Mouse (Mus musculus): ENCODE results near the gene Med8. TPM values are rescaled to one million over a fixed set of nuclear protein-coding genes. Genes with fewer than 3 reads are reported as not detected.

Gene Med8
- 141 and 167 TPM in 2 replicates for polyA plus RNA-seq (2014; fragmentation: Nextera tagmentation; extraction: Ambion mirVana)

DNA sequence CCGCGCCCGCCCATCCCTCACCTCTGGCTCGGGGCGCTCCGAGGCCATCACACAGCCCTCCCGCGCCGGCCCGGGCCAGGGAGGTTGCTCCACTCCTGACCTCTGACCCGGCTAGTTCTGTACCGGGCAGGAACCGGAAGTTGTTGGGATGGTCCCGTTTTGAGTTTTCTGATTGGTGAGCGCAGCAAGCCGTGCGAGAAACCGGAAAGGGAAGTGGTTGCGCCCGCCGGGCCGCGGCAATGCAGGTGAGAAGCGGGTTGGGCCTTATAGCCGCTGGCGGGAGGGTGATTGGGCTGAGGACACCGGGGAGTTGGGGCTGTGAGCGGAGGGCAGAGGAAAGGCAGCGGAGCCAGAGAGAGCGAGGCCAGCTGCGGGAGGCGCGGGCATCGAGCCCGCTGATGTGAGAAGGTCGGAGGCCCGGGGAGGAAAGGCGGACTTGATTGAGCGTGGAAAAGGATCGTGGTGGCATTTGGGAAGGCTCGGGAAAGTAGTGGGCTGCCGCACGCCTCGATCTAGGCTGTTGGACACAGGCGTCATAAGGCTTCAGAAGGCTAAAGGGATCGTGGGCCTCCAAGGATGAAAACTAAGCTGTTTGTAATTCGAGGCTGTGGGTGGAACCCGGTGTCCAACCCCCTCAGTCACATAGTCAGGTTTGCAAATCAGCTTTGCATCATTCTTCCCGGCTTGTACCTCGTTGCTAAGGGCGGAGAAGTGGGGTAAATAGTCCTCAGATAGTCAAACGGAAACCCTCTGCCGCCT, at the start of gene Med8, which contains the start of gene Szt2:
TSS of gene Med8 (plus strand) at position 196 of the 759 bp plus-strand sequence.
TSS of gene Szt2 (minus strand) at position 132 of the 759 bp plus-strand sequence.
- under 1% methylated on average over 53 of the region's 53 CpGs for WGBS
- ATAC-seq (replicated peaks; ENCODE audit: insufficient number of reproducible peaks, low FRiP score, low TSS enrichment, low read depth) (peak; percentile 93), DNase-seq (ENCODE audit: low spot score) (peak; percentile 95)
- Histone ChIP-seq H3K27ac (replicated peaks; ENCODE audit: low read depth, low read length) (peak within 1 kb of the TSS; percentile 59), H3K4me2 (ENCODE audit: low read depth, low read length) (peak within 1 kb of the TSS; percentile 61), H3K27me3 (ENCODE audit: control insufficient read depth, insufficient read depth, low read length) (no peaks in the 10 kb centered on the region), H3K36me3 (replicated peaks; ENCODE audit: control insufficient read depth, insufficient read depth, low read depth, low read length) (peaks cover 4% of the 10 kb centered on the region), H3K4me1 (ENCODE audit: control insufficient read depth, insufficient read depth, low read length) (no peaks in the 10 kb centered on the region), H3K9ac (replicated peaks; ENCODE audit: low read length) (peak within 1 kb of the TSS; percentile 91), H3K4me3 (ENCODE audit: low read depth, low read length) (peak within 1 kb of the TSS; percentile 93), H3K9me3 (replicated peaks; ENCODE audit: control insufficient read depth, low read length) (no peaks in the 10 kb centered on the region)

DNA sequence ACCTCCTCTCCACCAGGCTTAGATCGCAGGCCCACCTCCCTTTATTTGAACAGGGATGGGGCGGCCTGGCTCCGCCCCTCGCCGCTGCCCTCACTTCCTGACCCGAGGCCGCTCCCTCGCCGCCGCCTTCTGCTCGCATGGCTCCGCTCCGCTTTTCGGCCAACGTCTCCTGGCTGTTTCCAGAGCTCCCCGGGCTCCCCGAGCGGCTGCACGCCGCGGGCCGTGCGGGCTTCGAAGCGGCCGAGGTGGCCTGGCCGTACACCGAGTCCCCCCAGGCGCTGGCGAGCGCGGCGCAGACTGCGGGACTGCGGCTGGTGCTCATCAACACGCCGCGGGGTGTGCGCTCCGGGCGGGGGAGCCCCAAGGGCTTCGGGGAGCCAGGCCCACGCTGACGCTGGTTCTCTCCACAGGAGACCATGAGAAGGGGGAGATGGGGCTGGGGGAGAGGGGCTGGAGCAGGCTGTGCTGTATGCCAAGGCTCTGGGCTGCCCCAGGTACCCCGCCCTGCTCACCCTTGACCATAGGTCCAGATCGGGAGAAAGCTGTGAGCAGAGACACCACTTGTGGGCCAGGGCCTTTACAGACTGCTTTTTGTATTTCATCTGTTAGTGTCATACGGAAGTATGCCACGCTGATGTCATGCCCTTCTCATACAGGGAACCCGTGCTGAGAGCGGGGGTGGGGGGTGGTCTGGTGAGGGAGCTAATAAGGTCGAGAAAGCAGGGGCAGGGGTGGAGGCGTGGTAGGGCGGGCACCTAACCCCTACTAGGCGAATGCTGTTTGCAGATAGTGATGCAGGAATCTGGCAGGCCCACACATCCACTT, 49.0 kb upstream of the Med8 start:
- Histone ChIP-seq H3K27me3 (ENCODE audit: control insufficient read depth, insufficient read depth, low read length) (no peaks in the 10 kb centered on the region), H3K27ac (replicated peaks; ENCODE audit: low read depth, low read length) (peak overlapping the region; percentile 75), H3K4me3 (ENCODE audit: low read depth, low read length) (peak overlapping the region; percentile 66), H3K4me2 (ENCODE audit: low read depth, low read length) (peak overlapping the region; percentile 95), H3K9ac (replicated peaks; ENCODE audit: low read length) (peak overlapping the region; percentile 88), H3K9me3 (replicated peaks; ENCODE audit: control insufficient read depth, low read length) (no peaks in the 10 kb centered on the region), H3K4me1 (ENCODE audit: control insufficient read depth, insufficient read depth, low read length) (no peaks in the 10 kb centered on the region; the same call in 1 of the 2 replicates), H3K36me3 (replicated peaks; ENCODE audit: control insufficient read depth, insufficient read depth, low read depth, low read length) (peaks cover 3% of the 10 kb centered on the region; the same call in 1 of the 2 replicates)
- ATAC-seq (replicated peaks; ENCODE audit: insufficient number of reproducible peaks, low FRiP score, low TSS enrichment, low read depth), result peak; percentile 81
- WGBS, result 2% methylated on average over 54 of the region's 54 CpGs
- peak; percentile 80 for DNase-seq (ENCODE audit: low spot score)

DNA sequence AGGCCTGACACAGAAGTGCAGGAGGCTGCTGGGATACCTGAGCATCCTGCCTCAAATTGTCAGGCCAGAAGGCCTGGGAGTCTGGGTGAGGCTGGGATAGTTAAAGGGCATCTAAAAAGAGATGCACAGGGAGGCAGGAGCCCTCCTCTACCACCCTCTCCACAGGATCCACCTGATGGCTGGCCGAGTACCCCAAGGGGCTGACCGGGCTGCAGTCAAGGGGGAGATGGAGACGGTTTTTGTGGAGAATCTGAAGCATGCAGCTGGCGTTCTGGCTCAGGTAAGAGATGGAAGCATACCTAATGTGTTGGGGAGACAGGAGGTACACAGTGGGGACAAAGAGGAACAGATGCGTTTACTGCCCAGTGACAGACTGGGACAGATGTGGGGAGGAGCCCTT, 47.7 kb upstream of the Med8 start:
- 83% methylated on average over 5 of the region's 5 CpGs for WGBS
- no peak for ATAC-seq (replicated peaks; ENCODE audit: insufficient number of reproducible peaks, low FRiP score, low TSS enrichment, low read depth)
- Histone ChIP-seq H3K4me2 (ENCODE audit: low read depth, low read length) (no peak overlapping the region), H3K9me3 (replicated peaks; ENCODE audit: control insufficient read depth, low read length) (no peaks in the 10 kb centered on the region), H3K4me3 (ENCODE audit: low read depth, low read length) (no peak overlapping the region), H3K4me1 (ENCODE audit: control insufficient read depth, insufficient read depth, low read length) (no peaks in the 10 kb centered on the region; the same call in 1 of the 2 replicates), H3K36me3 (replicated peaks; ENCODE audit: control insufficient read depth, insufficient read depth, low read depth, low read length) (peaks cover 10% of the 10 kb centered on the region; the same call in 1 of the 2 replicates), H3K27ac (replicated peaks; ENCODE audit: low read depth, low read length) (no peak overlapping the region), H3K9ac (replicated peaks; ENCODE audit: low read length) (no peak overlapping the region), H3K27me3 (ENCODE audit: control insufficient read depth, insufficient read depth, low read length) (no peaks in the 10 kb centered on the region)
- no peak for DNase-seq (ENCODE audit: low spot score)

DNA sequence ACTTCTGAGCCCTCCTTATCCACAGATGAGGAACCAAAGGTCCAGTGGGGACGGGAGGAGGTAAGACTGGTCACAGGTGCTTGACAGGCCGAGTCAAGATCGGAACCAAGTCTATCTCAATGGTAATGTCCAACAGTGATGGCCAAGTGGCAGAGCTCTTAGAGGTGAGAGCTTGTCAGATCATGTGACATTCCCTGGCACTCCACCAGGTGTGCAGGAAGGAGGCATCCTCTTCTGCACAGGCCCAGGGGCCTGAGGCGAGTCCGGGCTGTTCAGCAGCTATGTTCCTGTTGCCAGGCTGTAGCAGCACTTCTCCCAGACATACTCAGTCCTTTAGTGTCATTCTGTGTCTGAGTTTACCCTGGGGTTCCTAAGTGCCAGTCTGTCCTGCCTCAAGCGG, 46.3 kb upstream of the Med8 start:
- Histone ChIP-seq H3K9me3 (replicated peaks; ENCODE audit: control insufficient read depth, low read length) (no peaks in the 10 kb centered on the region), H3K4me1 (ENCODE audit: control insufficient read depth, insufficient read depth, low read length) (no peaks in the 10 kb centered on the region; the same call in 1 of the 2 replicates), H3K4me2 (ENCODE audit: low read depth, low read length) (no peak overlapping the region), H3K27ac (replicated peaks; ENCODE audit: low read depth, low read length) (no peak overlapping the region), H3K4me3 (ENCODE audit: low read depth, low read length) (no peak overlapping the region), H3K9ac (replicated peaks; ENCODE audit: low read length) (no peak overlapping the region), H3K36me3 (replicated peaks; ENCODE audit: control insufficient read depth, insufficient read depth, low read depth, low read length) (peaks cover 10% of the 10 kb centered on the region), H3K27me3 (ENCODE audit: control insufficient read depth, insufficient read depth, low read length) (no peaks in the 10 kb centered on the region)
- DNase-seq (ENCODE audit: low spot score) (no peak), ATAC-seq (replicated peaks; ENCODE audit: insufficient number of reproducible peaks, low FRiP score, low TSS enrichment, low read depth) (no peak)
- WGBS, result 88% methylated on average over 6 of the region's 6 CpGs

DNA sequence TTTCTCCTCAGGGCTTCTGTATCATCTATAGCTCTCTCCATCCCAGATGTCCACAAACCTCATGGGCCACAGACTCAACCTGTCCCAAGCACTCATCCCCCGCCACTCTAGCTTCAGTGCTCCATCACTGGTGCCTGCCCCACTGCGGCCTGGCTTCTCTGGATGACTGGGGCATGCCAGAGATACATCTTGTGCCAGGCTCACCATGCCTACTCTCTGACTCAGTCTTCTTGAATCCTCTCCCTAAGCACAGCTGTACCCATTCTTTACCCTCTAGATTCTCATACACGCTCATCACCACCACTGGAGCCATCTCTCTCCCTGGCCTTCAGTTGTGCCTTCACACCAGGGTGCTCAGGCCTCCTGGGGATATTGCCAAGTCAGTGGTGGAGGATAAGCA, 45.2 kb upstream of the Med8 start:
- no peaks in the 10 kb centered on the region for H3K9me3 ChIP-seq (replicated peaks; ENCODE audit: control insufficient read depth, low read length)
- no peak overlapping the region for H3K4me2 ChIP-seq (ENCODE audit: low read depth, low read length)
- 94% methylated on average over 3 of the region's 3 CpGs for WGBS
- H3K4me3 ChIP-seq (ENCODE audit: low read depth, low read length), result no peak overlapping the region
- no peak for DNase-seq (ENCODE audit: low spot score)
- no peak for ATAC-seq (replicated peaks; ENCODE audit: insufficient number of reproducible peaks, low FRiP score, low TSS enrichment, low read depth)
- no peaks in the 10 kb centered on the region for H3K27me3 ChIP-seq (ENCODE audit: control insufficient read depth, insufficient read depth, low read length)
- H3K27ac ChIP-seq (replicated peaks; ENCODE audit: low read depth, low read length), result no peak overlapping the region
- H3K9ac ChIP-seq (replicated peaks; ENCODE audit: low read length), result no peak overlapping the region
- H3K4me1 ChIP-seq (ENCODE audit: control insufficient read depth, insufficient read depth, low read length), result no peaks in the 10 kb centered on the region; the same call in 1 of the 2 replicates
- H3K36me3 ChIP-seq (replicated peaks; ENCODE audit: control insufficient read depth, insufficient read depth, low read depth, low read length), result peaks cover 10% of the 10 kb centered on the region

DNA sequence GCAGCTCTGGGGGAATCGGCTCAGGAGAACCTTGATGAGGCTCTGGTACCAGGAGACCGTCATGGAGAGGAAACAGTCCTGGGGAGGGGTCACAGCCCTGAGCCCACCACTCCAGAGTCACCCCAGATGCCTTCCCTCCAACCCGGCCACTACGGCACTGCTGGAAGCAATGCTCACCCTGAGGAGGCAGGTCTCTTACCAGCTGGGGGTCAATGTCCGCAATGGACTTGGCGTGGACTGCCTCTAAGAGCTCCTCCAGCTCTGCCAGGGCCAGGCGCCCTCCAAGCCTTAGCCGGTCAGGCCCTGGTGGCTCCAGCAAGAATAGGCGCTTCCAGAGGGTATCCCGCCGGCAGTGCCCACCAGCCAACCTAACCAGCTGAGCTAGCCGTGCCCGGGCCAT, 44.5 kb upstream of the Med8 start:
- Histone ChIP-seq H3K27ac (replicated peaks; ENCODE audit: low read depth, low read length) (no peak overlapping the region), H3K36me3 (replicated peaks; ENCODE audit: control insufficient read depth, insufficient read depth, low read depth, low read length) (peaks cover 10% of the 10 kb centered on the region), H3K27me3 (ENCODE audit: control insufficient read depth, insufficient read depth, low read length) (no peaks in the 10 kb centered on the region), H3K4me2 (ENCODE audit: low read depth, low read length) (no peak overlapping the region), H3K9me3 (replicated peaks; ENCODE audit: control insufficient read depth, low read length) (no peaks in the 10 kb centered on the region), H3K4me1 (ENCODE audit: control insufficient read depth, insufficient read depth, low read length) (no peaks in the 10 kb centered on the region; the same call in 1 of the 2 replicates), H3K9ac (replicated peaks; ENCODE audit: low read length) (no peak overlapping the region), H3K4me3 (ENCODE audit: low read depth, low read length) (no peak overlapping the region)
- WGBS, result 95% methylated on average over 13 of the region's 13 CpGs
- ATAC-seq (replicated peaks; ENCODE audit: insufficient number of reproducible peaks, low FRiP score, low TSS enrichment, low read depth) (no peak), DNase-seq (ENCODE audit: low spot score) (no peak)

DNA sequence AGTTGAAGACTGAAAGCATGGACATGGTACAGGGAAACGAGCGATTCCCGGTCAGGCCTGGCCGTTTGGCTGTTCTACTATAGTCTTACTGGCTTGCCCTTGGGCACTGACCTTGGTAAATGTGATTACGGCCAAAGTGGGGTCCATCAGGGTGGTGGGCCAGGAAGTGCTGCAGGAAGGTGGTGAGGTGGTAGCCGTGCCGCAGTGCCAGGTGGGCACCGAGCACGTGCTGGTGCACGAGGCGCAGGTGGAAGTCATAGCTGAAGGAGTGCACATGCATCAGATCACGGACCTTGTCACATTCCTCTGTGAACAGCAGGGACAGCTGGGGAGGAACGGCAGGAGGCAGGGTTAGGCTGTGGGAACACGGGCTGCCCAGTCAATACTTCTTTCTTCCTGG, 43.1 kb upstream of the Med8 start:
- H3K27ac ChIP-seq (replicated peaks; ENCODE audit: low read depth, low read length), result no peak overlapping the region
- H3K36me3 ChIP-seq (replicated peaks; ENCODE audit: control insufficient read depth, insufficient read depth, low read depth, low read length), result peaks cover 13% of the 10 kb centered on the region
- ATAC-seq (replicated peaks; ENCODE audit: insufficient number of reproducible peaks, low FRiP score, low TSS enrichment, low read depth) (no peak), DNase-seq (ENCODE audit: low spot score) (no peak)
- H3K4me1 ChIP-seq (ENCODE audit: control insufficient read depth, insufficient read depth, low read length), result no peaks in the 10 kb centered on the region
- WGBS, result 91% methylated on average over 14 of the region's 14 CpGs
- H3K4me2 ChIP-seq (ENCODE audit: low read depth, low read length), result no peak overlapping the region
- no peak overlapping the region for H3K4me3 ChIP-seq (ENCODE audit: low read depth, low read length)
- no peaks in the 10 kb centered on the region for H3K9me3 ChIP-seq (replicated peaks; ENCODE audit: control insufficient read depth, low read length)
- no peaks in the 10 kb centered on the region for H3K27me3 ChIP-seq (ENCODE audit: control insufficient read depth, insufficient read depth, low read length)
- no peak overlapping the region for H3K9ac ChIP-seq (replicated peaks; ENCODE audit: low read length)
